Mouse (Mus musculus): Measurements from ENCODE around the gene Slbp.
A peak's percentile ranks its signal among the peaks of the same experiment; 100 is the strongest.

Slbp gene

GRCm38 (mm10) chr5:33651921-33652782, at the start of gene Slbp:
Gene Slbp, minus strand, starts transcription at chr5:33652574.
- DNase-seq (ENCODE audit: low spot score in 2 of 2) = peak; percentile 90 to 96

DNA sequence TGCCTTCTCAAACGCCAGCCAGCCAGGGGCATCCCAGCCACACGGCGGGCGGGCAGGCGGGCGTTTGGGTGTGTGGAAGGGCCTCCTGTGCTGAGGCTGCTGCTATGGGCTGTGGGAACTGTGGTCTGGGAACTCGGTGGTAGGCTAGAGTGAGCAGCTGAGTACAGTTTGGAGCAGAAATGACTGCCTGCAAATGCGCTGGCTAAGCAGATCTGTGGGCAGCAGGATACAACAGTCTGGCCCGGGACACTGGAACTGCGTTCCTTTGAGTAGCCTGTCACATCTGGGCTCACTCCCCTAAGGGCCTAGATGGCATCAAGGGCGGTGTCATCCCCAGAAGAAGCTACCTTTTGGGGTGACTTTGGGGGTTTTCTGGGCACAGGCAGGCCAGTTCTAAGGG, 49.5 kb upstream of the Slbp start:
- no peak for DNase-seq (ENCODE audit: low spot score in 2 of 2)

DNA sequence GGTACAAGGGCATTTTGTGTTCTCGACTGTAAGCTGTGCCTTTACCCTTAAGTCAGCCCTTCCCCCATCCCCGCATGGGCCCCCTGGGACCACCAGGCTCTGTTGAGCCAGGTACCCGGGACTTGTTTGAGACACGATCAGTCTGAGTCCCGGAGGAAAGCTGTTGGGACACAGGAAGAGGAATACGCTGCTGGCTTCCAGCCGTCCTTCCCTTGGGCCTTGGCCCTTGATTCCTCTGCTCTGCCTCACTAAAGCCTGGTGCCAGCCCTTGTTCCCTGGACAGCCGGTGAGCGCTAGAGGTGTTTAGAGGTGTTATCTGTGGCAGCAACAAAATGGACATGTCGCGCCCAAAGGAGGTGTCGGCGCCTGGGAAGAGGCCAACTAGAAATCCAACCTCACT, 47.6 kb upstream of the Slbp start:
- DNase-seq (ENCODE audit: low spot score in 2 of 2) = no peak

DNA sequence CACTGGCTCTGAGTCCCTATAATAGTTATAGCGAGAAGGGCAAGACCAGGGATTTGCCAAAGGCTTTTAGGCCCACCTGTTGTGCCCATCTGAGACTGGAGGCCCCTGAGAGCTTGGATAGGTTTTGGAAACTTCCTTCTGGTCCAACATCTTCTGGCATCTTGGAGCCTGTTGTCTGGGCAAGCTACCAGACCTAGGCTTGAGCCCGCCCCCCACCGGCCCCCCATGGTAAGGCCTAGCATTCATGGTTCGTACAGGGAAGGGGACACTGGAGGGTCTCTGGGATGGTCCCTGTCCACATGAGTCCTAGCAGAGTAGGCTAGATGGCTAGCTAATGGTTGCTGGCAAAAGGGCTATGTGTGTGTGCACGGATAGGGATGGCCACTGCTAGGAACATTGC, 46.3 kb upstream of the Slbp start:
- no peak for DNase-seq (ENCODE audit: low spot score in 2 of 2)

GRCm38 (mm10) chr5:33697947-33698512, 45.7 kb upstream of the Slbp start:
- DNase-seq (ENCODE audit: low spot score in 2 of 2) = peak in 1 of 2 experiments; percentile 42

DNA sequence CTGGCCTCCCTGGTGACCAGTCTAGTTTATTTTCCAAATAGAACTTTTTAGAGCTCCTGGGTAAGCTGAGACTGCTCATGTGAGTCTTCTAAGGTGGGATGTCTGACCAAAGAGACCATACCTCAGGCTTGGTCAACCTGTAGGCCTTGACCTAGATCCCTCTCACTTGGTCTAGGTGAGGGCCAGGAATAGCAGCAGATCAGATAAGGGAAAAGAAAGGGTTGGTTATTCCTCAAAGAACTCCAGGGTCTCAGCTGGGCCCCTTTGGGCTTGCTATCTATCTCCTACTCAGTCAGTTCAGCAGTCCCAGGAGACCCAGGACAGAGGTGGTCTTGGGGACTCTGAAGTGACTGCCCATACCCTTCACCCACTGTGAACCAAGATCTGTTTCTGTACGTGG, 45.2 kb upstream of the Slbp start:
- no peak for DNase-seq (ENCODE audit: low spot score in 2 of 2)

DNA sequence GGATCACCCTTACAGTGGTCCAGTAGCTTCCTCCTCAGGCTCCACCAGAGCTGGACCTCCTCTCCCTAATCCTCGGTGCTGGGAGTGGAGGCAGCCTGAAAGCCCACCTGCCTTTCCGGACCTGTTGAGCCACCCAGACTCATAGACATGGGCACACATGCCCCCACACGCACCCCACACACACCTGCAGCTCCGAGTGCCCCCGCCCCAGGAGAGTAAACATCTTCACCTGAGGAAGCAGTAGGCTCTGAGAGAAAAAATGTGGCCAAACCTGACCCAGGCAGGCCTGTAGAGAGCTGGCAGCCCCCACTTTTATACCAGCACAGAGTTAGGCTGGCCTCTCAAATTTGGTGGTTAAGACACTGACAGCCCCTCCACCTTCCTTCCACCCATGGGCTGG, 44.1 kb upstream of the Slbp start:
- DNase-seq (ENCODE audit: low spot score in 2 of 2) = no peak

GRCm38 (mm10) chr5:33695718-33696121, 43.3 kb upstream of the Slbp start:
- no peak for DNase-seq (ENCODE audit: low spot score in 2 of 2)

GRCm38 (mm10) chr5:33694848-33695717, 42.7 kb upstream of the Slbp start:
- DNase-seq (ENCODE audit: low spot score in 2 of 2) = peak in 1 of 2 experiments; percentile 30

GRCm38 (mm10) chr5:33694461-33694847, 42.1 kb upstream of the Slbp start:
- no peak for DNase-seq (ENCODE audit: low spot score in 2 of 2)

GRCm38 (mm10) chr5:33692393-33692792, 40.0 kb upstream of the Slbp start:
- no peak for DNase-seq (ENCODE audit: low spot score in 2 of 2)

- DNase-seq (ENCODE audit: low spot score in 2 of 2) = no peak
Observed at GRCm38 (mm10) chr5:33689852-33690645, 37.7 kb upstream of the Slbp start.

DNA sequence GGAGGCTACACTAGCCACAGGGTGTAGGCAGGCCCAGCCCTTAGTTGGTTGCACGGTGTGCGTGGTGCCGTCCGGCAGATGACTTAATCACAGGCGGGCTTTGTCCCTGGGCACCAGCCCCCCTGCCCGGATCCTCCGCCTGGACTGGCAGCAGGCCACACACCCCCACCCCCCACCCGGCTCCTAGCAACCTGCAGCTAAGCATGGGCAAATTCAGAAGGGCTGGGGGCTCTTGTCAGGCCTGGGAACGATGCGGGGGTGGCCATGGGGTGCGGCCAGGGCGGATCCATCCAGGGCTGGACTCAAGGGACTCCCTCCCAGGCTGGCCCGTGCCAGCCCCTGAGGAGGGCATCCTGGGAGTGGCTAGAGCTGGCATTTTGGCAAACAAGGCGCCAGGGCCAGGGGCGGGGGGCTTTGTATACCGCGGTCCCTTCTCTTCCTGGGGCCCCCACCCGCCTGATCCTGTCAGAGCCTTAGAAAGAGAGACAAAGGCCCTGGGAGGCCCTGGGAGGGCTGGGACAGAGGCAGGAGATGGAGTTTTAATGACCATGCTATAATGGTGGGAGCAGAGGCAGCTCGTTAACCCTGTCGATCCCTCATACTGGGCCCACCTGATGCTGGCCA, 37.0 kb upstream of the Slbp start:
- DNase-seq (ENCODE audit: low spot score in 2 of 2) = no peak

DNA sequence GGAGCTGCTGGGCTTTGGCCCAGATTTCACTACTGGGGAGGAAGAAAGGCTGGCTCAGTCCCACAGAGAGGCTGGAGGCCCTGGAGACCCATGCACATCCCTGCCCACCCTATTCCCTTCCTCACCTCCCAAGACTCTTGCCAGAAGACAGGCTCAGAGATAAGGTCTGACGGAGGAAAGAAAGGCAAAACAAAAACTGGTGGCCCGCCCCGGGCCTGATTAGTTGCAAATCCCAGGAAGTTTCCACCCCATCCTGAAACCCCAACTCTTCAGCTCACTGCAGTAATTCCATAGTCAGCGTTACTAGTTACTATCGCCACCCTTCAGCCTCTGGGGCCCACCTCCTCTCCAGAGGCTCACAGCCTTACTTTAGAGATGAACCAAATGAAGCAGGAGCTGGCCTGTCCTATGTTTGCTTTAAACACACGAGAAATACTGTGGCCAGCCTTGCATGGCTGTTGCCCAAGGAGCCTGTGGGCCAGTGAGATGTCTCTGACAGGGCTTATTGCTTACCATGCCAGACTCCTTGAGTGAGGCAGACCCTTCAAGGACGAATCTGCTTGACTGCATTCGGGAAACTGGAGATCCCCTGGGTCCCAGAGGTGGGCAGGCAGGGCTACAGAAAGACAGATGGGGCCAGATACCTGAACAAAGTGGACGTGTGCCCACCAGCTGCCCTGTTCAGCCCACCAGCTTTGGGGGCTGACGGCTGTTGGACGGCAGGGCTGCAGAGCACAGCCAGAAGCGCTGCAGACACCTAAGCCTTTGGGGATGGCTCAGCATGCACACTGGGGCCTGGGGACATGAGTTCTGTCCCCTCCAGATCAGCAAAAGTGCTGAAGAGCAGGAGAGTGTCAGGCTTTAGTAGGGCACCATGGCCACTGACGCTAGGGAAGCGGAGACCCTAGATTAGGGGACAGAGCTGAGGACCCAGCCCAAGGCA, 36.2 kb upstream of the Slbp start:
- DNase-seq (ENCODE audit: low spot score in 2 of 2) = no peak

DNA sequence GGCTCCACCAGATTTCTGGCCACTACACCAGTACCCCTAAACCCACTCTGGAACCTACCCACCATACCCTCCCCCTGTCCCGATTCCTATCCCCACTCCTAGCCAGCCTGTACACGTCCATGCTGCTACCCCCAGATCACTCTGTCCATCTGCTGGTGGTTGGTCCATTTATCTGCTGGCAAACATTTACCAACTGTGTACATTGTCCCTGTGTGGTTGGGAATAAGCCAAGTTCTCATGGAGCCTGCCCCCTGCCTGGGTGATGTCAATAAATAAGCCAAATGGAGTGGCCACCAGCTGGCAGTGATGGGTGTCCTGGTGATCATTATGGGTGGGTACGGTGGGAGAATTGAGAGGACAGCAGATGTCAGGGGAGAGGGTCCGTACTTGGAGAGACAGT, 34.8 kb upstream of the Slbp start:
- DNase-seq (ENCODE audit: low spot score in 2 of 2) = no peak

DNA sequence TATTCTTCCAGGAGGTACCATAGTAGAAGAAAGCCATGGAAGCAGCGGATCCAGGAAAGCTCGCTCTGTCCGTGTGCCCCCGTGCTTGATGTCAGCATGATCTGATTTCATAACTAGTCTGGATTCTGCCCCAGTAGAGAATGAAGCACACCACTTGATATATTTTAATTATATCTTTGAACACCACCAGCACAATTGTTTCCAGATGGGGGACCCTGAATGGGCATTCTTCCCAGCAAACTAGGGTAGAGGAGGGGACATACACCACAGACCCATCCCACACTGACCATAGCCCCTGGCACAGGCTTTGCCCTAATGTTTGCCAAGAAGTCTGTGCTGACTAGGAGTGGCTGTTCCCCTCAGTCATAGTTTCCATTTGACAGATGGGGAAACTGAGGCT, 32.6 kb upstream of the Slbp start:
- no peak for DNase-seq (ENCODE audit: low spot score in 2 of 2)

GRCm38 (mm10) chr5:33683897-33684652, 31.7 kb upstream of the Slbp start:
- DNase-seq (ENCODE audit: low spot score in 2 of 2) = peak in 1 of 2 experiments; percentile 54

DNA sequence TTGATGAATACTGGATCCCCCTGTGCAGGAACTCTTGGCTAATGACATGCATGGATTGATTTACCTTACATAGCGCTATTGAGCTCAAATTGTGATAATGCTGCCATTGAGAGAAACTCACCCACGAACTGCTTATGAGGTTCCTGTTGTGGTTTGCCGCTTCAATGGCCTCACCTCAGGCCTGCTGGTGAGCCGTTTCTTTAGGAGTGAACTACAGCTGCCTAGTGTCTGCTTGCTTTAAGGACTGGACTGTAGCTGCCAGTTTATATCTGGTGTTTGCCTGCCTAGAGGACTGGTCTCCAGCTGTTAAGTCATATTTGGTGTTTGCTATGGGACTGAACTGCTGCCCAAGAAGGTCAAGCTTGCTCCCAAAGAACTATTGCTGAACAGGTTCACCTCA, 30.6 kb upstream of the Slbp start:
- DNase-seq (ENCODE audit: low spot score in 2 of 2) = no peak
